Mouse (Mus musculus) olfactory bulb, adult 2 months (tissue): ENCODE measurements at regions not wholly inside any gene's neighbourhood (a gene's known extent, or its start where the extent isn't known, plus 50 kb on each side); places are given as distances from the start of the nearest gene placed in this dataset.

Experiments used
- H3K27ac ChIP-seq: fragments of 200-500 bp; 2 replicates; pipeline ENCODE4 v1.5.1; 2012; ENCODE audit warnings: low read depth, low read length; ENCODE audit not compliant: insufficient read depth
- H3K4me1 ChIP-seq: fragments of 200-500 bp; 2 replicates; pipeline ENCODE4 v1.6.1; 2012; ENCODE audit warnings: low read length; ENCODE audit not compliant: control insufficient read depth, insufficient read depth
- H3K4me3 ChIP-seq: fragments of 200-500 bp; 2 replicates; pipeline ENCODE4 v1.5.1; 2012; ENCODE audit warnings: mild to moderate bottlenecking, low read depth, low read length, moderate library complexity; ENCODE audit not compliant: insufficient read depth
- CTCF ChIP-seq: fragments of 200-500 bp; IDR thresholded peaks from 2 replicates; pipeline ENCODE4 v1.5.1; 2012; ENCODE audit warnings: low read depth, mild to moderate bottlenecking, low read length, moderate library complexity; ENCODE audit not compliant: insufficient read depth
- POLR2A ChIP-seq: fragments of 200-500 bp; IDR thresholded peaks from 2 replicates; pipeline ENCODE4 v1.6.1; 2012; ENCODE audit warnings: mild to moderate bottlenecking, low read depth, low read length, moderate library complexity; ENCODE audit not compliant: insufficient read depth
- WGBS: fragments of 180-500 bp; shearing (Covaris S2); methylation state at CpG from one replicate; pipeline ENCODE4 v1.1.7; 2018; 5-methylcytosine and 5-hydroxymethylcytosine counted together

GRCm38 (mm10) chr4:150752151-150752550 is 100.2 kb upstream of the Slc45a1 start:
- Histone ChIP-seq H3K27ac (no peak overlapping the region), H3K4me1 (peaks cover 11% of the 10 kb centered on the region), H3K4me3 (no peak overlapping the region)
- no peak for TF ChIP-seq CTCF
- 79% methylated on average over 8 of the region's 8 CpGs for WGBS

- no peak overlapping the region for H3K4me3 ChIP-seq
- WGBS, result 83% methylated on average over 13 of the region's 13 CpGs
- H3K4me1 ChIP-seq, result peaks cover 20% of the 10 kb centered on the region
- TF ChIP-seq CTCF, result no peak
- no peak for TF ChIP-seq POLR2A
- no peak overlapping the region for H3K27ac ChIP-seq
These were observed 98.7 kb upstream of the Slc45a1 start for GRCm38 (mm10) chr4:150750445-150751213.

DNA sequence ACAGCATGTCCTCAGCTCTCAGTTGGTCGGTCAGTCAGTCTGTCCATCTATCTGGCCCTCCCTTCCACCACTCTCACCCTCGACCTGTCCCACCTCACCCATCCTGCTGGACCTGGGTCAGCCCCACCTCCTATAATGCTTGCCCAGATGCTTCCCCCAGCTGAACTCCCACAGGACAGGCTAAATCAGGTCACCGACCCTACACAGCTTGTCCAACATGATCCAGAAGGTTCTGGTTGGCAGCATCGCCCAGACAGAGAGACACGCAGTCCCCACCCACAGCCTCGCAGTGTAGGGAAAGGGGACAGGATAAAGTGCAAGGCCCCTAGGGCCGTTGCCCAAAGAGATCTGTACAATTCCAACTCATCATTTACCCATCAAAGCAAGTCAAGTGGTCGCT is 97.1 kb upstream of the Slc45a1 start:
- Histone ChIP-seq H3K4me3 (no peak overlapping the region), H3K4me1 (peaks cover 22% of the 10 kb centered on the region), H3K27ac (no peak overlapping the region)
- 92% methylated on average over 8 of the region's 8 CpGs for WGBS
- TF ChIP-seq CTCF (no peak), POLR2A (no peak)

DNA sequence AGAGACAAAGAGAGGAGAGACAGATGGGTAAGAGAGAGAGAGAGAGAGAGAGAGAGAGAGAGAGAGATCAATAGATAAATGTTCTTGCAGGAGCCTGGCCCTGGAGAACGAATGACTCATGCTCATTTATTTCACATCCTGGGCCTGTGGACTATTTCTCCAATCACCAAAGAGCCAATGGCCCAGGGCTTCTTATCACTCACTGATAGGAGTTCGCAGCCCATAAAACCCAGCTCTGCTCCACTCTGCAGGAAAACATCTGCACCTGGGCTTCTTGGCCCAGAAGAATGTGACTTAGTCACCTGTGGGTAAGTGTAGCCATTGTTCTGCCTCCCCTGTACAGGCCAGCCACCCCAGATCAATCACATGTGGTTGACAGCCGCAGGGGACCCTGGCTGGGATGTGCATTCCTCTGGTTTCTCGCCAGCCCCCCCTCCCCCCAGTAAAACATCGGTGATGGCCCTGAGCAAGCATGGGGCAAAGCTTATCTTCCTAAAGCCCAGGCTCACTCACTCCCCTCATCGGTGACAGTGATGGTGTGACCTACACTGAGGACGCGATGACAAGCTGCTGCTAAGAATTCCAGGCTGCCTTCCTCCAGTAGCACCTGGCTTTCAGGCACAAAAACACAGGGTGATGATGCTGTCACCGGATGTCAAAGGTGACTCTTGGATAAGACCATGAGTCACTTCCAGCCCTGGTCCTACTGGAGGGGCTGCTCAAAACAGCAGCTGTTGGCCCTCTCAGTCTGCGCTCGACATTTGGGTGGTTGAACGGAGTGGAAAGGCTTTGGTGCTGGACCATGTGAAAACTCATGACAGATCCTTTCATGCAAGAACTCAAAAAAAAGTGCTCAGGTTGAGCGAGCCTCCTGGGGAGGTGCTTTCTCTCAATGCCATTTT is 96.4 kb upstream of the Slc45a1 start:
- Histone ChIP-seq H3K4me3 (no peak overlapping the region), H3K27ac (no peak overlapping the region), H3K4me1 (peaks cover 22% of the 10 kb centered on the region)
- 88% methylated on average over 13 of the region's 13 CpGs for WGBS
- TF ChIP-seq POLR2A (no peak), CTCF (no peak)

DNA sequence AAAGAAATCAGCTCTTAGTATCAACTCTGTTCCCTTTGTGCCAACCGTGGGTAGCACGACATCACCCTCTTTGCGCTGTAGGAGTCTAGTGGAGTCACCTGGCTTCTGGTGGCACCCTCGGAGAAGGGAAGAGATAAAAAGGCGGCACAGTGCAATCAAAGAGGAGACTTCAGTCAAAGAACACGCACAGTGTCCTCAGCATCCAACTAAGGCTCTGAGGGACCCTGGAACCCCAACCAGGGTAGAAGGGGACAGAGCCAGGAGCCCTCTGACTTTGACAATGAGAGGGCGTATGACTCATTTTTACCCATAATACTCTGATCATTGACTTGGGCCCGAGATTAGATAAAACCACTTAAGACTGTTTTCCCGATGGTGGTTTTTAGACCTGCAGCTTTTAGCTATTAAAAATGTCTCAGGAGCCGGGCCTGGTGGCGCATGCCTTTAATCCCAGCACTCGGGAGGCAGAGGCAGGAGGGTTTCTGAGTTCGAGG is 94.5 kb upstream of the Slc45a1 start:
- H3K4me1 ChIP-seq, result peaks cover 17% of the 10 kb centered on the region
- no peak overlapping the region for H3K27ac ChIP-seq
- TF ChIP-seq POLR2A (no peak), CTCF (no peak)
- WGBS, result 69% methylated on average over 13 of the region's 13 CpGs
- no peak overlapping the region for H3K4me3 ChIP-seq

GRCm38 (mm10) chr4:150745529-150746429 is 93.8 kb upstream of the Slc45a1 start:
- TF ChIP-seq CTCF, result no peak
- TF ChIP-seq POLR2A, result no peak
- 57% methylated on average over 7 of the region's 7 CpGs for WGBS
- H3K27ac ChIP-seq, result no peak overlapping the region

DNA sequence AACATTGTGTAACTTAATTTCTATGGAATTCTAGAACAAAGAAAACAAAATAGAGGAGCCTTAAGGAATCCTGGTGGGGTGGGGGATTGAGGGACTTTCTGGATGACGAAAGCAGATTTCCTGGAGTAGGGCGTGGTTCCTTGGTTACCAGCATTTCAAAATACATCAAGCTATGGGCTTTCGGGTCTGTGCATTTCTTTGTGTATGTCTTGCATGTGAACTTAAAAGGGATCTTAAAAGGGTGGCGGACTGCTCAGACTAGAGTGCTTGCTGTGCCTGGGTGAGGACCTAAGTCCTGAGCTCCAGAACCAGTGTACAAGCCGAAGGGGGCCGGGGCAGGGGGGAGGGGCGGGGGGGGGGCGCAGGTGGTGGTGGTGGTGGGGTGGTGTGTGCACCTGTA is 91.5 kb upstream of the Slc45a1 start:
- TF ChIP-seq POLR2A, result no peak
- no peak for TF ChIP-seq CTCF
- no peak overlapping the region for H3K4me3 ChIP-seq
- H3K27ac ChIP-seq, result no peak overlapping the region
- WGBS, result 54% methylated on average over 8 of the region's 8 CpGs
- H3K4me1 ChIP-seq, result peaks cover 16% of the 10 kb centered on the region

More at GRCm38 (mm10) chr4:150745529-150746429, 93.8 kb upstream of the Slc45a1 start:
- H3K4me3 ChIP-seq, result no peak overlapping the region
- peaks cover 17% of the 10 kb centered on the region for H3K4me1 ChIP-seq

DNA sequence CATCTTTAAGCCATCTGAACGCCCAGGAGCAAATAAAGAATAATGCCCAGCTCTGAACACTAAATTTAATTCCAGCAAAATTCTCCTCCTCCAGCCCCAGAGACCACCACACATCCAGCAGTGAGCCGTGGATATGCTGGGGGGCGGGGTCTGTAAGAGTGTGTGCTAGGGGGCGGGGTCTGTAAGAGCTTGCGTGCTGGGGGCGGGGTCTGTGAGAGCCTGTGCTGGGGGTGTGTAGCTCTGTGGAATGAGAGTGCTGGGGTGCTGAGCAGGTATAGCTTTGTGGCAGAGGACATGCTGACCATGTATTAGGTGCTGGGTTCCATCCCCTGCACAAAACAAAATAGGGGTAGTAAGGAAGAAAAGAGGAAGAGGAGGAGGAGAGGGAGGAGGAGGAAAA is 91.1 kb upstream of the Slc45a1 start:
- H3K4me3 ChIP-seq, result no peak overlapping the region
- WGBS, result 26% methylated on average over 6 of the region's 6 CpGs

More for the DNA sequence above, 91.1 kb upstream of the Slc45a1 start:
- TF ChIP-seq CTCF (no peak), POLR2A (no peak)
- Histone ChIP-seq H3K27ac (no peak overlapping the region), H3K4me1 (peaks cover 13% of the 10 kb centered on the region)
